Mouse (Mus musculus): ENCODE data around the gene Nr1h4.

Nr1h4 gene

DNA sequence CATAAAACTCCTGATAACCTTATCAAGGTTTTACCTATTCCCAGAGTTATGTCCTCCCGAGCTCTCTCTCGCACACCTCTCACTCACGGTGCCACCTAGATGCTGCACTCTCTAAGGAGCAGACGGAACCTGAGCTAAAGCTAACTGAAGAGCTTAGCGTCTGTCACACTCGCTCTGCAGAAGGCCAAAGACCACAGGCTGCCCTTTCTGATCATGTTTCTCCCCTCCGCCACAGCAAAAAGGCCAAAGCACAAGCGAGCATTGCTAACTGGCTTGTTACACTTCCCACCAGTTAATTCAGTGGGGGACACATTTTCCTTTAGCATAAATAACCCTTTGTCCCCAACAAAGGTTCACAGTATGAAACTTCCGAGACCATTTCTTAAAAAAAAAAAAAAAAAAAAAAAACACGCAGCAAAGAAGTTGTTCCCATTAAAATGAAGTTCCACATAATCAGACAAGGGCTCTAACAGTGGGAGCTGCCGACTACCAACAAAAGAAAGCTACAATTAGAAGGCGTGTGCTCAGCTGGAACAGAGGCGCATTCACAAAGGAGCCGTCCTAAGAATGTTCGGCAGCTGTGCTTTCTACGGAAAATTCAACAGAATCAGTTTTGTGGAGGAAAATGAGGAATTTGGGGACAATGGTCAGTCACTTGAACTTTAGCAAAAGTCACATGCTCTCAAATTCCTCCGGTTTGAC lies 98.7 kb downstream of the Nr1h4 start:
- DNase-seq (ENCODE audit: low spot score) = no peak

DNA sequence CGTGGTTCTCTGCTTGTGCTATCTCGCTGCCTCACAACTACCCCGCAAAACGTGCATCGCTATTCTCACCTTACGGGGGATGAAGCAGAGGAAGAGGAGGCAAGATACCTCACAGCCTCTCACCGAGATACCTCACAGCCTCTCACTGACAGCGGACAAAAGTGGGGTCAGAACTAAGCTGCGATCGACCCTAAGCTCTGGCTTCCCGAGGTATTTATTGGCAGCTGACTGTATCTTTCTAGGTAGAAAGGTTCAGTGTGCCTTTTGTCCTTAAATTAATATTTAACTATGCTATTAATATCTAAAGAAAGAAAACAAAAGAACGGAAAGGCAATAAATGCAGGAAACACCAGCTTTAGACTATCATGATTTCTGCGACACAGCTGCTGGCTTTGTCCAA lies 100.6 kb downstream of the Nr1h4 start:
- DNase-seq (ENCODE audit: low spot score) = no peak

GRCm38 (mm10) chr10:89430751-89431150 lies 102.6 kb downstream of the Nr1h4 start:
- DNase-seq (ENCODE audit: low spot score) = no peak

- DNase-seq (ENCODE audit: low spot score) = peak; percentile 10
Observed at GRCm38 (mm10) chr10:89424800-89425393, 108.5 kb downstream of the Nr1h4 start.

- no peak for DNase-seq (ENCODE audit: low spot score)
Observed at GRCm38 (mm10) chr10:89424217-89424616, 109.2 kb downstream of the Nr1h4 start.

- DNase-seq (ENCODE audit: low spot score) = no peak
Observed at GRCm38 (mm10) chr10:89423164-89423778, 110.1 kb downstream of the Nr1h4 start.

GRCm38 (mm10) chr10:89422504-89423158 lies 110.8 kb downstream of the Nr1h4 start:
- no peak for DNase-seq (ENCODE audit: low spot score)

DNA sequence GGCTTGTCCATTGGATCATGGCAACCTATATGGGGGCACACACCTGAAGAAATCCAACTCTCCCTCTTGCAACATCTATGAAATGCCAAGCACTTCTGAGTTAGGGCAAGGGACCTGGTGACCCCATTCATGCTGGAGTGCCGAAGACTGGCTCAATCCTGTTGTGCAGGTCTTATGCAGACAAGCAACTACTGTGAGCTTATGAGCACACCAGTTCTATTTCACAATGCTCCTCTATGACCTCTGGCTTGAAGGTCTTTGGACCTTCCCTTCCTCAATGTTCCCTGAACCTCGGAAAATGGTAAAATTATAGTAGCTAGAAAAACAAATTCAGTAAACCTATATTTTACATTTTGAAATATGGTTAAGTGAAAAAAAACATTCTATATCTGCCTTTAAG lies 115.4 kb downstream of the Nr1h4 start:
- no peak for DNase-seq (ENCODE audit: low spot score)

DNA sequence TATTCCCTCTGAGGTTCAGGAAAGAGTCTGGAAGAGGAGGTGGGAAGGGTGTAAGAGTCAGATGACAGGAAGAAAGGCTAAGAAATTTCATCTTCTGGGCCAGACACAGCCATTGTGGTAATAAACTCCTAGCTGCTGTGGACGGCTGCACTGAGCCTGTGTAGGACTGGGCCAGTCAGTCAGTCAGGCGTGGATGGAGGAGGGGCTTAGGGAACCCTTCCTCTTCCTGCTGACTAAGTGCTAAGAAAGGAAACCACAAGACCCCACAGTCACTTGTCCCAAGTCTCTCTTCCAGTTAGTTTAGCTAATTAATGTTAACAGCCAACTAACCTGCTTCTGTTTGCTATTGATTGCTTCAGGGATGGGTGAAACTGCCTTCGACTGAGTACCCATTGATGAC lies 117.9 kb downstream of the Nr1h4 start:
- DNase-seq (ENCODE audit: low spot score) = no peak

GRCm38 (mm10) chr10:89407551-89407950 lies 125.8 kb downstream of the Nr1h4 start:
- DNase-seq (ENCODE audit: low spot score) = no peak

GRCm38 (mm10) chr10:89406733-89407484 lies 126.5 kb downstream of the Nr1h4 start:
- DNase-seq (ENCODE audit: low spot score) = no peak

GRCm38 (mm10) chr10:89404936-89405335 lies 128.4 kb downstream of the Nr1h4 start:
- DNase-seq (ENCODE audit: low spot score) = no peak
